Mouse (Mus musculus) ovary, postnatal 36 days (tissue): ENCODE measurements around the gene Lrba.

Source experiments
- DNase-seq: peaks from one replicate; pipeline ENCODE4 v3.0.0; 2022; ENCODE audit warnings: low spot score, mixed read lengths

Gene Lrba

DNA sequence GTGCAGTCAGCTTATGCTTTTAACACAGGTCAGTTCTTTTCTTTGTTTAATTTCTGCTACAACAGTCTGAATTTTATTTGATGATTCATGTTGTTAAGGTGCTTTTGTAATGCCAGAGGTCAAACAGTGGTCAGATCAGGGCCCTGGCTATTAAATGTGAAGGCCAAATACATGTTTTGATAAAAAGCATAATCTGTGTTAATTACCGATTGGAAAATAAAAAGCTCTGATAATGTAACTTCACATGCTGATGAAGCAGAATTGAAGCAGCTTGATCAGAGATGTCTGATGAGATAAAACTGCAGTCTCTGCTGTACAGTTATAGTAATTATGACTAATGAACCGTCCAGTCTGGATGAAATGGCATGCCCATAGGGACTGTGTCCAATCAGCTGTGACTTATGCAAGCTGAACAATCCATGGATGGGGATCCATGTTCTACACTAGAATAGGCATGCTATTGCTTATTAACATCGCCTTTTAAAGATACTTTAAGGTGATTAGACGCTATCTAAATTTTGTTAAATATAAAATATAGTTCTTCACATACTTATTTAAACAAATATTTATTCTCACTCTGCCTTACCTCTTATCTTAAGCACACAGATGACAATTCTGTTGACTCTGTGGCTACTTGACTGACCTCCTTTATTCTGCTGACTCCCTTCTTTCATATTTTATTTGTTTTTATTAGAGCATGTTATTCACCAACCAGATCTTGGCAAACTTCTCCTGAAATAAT lies 336.0 kb downstream of the Lrba start:
- no peak for DNase-seq

DNA sequence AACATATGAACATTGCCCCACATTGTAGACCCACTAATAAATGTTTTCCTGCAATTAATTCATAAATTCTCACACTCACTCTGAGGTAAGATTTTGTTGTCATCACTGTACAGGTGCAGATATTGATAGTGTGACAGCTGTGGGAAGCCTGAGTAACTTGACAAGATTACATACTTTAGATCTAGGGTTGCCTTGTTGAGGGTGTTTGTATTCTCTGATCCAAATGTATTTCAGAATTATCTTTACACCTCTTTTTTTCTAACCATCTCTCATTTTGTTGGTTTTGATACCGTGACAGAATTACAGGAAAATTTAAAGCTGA lies 336.5 kb downstream of the Lrba start:
- DNase-seq = no peak

DNA sequence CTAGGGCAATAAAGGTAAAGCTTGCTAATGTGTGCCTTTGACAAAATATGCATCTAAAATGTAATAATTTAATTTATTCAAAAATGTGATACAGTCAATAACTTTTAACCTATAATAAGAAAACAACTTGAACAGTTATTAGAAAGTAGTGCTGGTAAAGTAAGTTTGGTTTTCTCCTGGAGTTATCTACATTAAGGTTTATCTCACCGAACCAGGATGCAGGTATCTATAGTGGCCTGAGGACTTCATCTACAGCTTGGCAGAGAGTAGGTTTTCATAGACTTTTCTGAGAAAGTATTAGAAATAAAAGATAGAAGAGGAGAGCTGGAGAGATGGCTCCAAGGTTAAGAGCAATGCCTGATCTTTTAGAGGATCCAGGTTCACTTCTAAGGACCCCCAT lies 336.9 kb downstream of the Lrba start:
- DNase-seq = no peak

DNA sequence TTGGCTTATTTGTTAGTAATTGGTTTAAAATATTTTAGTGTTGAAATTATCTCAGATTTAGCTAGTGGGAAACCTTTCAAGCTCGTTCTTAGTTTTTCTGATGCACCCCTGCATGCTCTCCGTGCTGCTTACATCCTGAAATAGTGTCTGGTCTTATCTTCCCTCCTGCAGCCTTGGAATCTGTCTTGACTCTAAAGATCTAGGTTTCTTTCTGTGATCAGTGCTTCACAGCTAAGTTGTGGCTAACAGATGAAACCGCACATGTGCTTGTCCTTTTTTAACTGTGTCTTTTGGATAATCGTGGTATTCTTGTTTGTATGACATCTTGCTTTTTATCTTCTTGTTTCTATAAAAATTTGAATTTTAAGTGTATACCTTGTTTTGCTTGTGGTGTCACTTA lies 342.8 kb downstream of the Lrba start:
- no peak for DNase-seq

DNA sequence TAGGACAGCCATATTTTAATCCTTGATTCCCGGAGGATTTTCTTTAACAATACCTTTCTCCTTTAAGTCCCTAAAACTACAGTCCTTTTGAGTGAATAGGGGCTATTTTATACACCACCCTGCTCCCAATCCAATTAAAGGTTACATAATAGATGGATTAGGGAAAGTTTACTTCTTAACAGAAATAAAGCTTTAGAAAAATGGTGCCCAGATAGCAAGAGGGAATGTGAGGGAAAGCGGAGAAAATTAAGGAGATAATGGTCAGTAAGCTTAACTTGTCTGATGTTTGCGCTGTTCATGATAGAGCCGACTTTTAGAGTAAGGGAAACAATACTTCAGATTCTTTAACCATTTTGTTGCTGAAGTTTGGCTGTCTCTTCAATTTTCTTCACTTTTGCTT lies 347.0 kb downstream of the Lrba start:
- no peak for DNase-seq

DNA sequence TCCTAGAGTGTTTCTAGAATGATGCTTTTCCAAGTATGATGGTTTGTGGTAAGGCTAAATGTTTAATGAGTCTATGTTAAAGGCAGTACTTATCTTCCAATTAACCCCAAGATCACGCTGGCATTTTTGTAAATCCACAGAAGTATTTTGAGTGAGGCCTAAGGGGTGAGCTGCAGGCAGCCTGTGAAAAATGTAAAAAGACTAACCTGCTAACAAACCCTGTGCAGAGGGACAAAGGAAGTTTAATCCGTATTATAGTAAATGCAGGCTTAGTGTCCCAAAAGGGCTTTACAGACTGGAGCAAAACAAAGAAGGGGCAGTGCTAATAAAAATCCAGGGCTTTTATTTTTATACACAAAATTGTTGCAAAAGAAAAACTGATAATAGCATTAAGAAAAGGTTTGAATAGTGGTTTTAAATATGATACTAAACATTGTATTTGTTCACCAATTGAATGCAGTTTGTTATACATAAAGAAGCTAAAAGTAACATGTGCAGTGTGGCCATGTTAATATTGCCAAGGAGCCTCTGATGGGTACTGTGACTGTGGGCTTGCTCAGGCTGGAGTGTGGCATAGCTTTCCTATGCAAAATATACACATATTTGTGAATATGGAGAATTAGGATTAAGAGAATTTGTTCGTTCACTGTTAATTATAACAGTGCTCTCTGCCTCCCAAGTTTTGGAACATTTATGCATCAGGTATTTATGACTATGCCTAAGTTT lies 348.2 kb downstream of the Lrba start:
- DNase-seq = no peak

DNA sequence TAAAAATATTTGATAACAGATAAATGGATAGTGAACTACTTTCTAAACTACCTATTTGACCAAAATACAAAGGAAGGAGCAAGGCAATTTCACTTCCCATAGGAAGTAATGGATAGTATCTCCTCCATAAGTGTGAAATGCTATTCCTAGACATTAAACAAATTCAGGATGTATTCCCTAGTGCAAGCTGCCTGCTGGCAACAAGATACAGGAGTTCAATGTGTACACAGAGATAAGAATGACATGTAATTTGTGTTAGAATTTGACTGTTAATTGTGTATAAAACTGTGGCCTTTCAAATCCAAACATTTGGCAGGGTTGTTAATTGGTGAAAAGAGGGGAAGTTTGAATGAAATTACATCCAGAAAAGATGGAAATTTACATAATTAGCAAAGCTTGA lies 350.8 kb downstream of the Lrba start:
- no peak for DNase-seq

DNA sequence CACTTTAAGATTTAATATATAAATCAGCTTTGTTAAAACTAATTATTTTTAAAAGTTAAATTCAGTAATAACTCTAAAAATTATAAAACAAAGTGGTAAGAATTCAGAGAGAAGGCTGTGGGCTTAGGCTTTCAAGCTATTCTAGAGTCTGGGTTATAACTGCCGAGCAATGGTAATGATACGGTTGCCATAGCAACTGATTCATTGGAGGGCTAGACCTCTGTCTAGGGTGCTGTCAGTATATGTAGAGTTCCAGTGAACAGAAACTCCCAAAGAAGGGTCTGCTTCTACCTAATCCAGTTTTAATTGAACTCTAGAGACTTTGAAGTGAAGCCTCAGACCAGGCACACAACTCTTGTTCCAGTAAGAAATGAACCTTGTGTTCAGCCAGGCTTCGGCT lies 377.8 kb downstream of the Lrba start:
- DNase-seq = no peak

DNA sequence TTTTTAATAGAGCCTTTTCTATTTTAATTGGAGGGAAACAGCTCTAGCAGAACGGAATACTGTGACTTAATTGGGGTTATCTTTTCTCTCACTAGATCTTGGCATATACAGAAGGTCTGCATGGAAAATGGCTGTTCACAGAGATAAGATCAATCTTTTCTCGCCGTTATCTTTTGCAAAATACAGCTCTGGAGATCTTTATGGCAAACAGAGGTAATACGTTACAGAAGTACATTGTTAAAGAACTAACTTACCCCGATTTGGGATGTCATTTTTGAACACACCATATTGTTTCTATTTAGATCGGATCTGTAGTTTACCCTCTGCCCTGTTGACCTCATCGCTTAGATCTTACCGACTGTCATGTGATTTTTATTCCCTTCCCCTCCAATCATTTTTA lies 381.3 kb downstream of the Lrba start:
- DNase-seq = no peak

DNA sequence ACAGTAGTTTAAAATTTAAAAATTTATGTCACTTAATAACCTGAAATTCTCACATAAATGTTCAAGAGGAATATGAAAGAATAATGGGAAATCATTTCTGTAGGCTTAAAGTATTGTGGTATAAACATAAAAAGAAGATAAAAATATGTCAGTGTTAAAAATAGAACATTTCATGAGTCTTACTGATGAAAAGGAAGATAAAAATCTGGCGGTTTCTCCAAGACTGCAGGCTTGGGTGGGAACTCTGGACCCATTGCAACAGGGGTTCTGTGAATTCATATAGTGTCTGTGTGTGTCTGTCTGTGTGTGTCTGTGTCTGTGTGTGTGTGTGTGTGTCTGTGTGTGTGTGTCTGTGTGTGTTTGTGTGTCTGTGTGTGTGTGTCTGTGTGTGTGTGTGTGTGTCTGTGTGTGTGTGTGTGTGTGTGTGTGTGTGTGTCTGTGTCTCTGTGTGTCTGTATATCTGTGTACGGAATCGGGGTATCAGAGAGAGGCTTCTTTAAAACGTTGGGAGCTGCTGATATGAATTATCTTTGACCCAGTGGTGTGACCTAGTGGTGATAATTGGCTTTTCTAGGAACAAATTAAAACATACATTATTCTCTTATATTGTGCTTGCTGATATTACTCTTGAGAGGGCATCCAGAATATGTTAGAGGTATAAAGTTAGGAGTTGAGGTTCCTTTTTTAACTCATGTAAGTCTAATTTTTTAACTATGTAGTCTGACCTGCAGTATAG lies 402.7 kb downstream of the Lrba start:
- DNase-seq = no peak

DNA sequence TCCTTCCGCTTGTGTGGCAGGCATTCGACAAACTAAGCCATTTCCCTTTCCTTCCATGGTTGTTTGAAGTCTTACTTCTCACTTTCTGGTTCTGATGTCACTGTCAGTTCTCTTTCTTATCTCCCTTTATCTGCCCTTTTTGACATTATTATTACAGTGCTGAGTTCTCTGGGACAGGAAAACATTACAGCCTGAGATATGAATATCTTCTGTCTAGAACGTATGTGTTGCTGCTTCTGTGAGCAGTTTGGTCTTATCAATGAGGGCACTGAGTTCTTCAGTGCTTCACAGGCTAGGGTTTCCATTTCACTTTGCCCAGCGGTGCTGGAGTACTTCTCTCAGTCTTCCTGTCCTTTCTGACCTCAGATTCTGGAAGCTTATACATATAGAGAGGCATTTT lies 404.9 kb downstream of the Lrba start:
- DNase-seq = no peak

DNA sequence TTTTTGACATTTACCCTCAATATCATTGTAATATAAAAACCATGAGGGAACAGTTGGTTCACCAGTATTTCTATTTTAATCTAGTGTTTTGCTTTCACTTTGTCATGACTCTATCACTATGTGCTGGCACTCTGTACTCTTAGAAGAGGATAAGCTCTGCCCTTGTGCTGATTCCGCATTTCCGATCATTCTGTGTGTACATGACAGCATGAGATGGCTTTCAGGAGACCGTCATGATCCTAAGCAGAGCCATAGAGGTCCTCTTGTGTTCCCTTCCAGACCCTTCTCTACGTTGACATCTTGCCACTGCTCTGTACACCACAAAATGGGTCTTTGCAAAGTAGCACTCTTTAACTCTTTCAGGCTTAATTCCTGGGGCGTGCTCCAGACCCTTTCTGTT lies 411.0 kb downstream of the Lrba start:
- DNase-seq = no peak

DNA sequence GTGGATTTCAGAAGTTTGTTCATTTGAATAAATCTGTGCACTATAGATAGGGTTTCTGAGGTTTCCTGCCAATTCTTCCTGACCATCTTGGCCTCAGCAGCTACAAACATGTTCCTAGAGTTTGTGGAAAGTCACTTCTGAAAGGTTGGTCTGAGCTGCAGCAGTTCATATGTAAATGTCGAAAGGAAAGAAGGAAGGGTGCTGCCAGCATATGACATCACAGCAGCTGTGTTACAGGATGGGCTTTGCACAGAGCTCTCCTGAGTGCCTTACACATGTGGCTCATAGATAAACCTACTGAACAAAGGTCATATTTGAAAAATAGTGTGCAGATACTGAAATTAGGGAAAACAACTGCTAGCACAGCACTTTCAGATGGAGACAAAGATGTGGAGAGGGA lies 411.5 kb downstream of the Lrba start:
- no peak for DNase-seq

DNA sequence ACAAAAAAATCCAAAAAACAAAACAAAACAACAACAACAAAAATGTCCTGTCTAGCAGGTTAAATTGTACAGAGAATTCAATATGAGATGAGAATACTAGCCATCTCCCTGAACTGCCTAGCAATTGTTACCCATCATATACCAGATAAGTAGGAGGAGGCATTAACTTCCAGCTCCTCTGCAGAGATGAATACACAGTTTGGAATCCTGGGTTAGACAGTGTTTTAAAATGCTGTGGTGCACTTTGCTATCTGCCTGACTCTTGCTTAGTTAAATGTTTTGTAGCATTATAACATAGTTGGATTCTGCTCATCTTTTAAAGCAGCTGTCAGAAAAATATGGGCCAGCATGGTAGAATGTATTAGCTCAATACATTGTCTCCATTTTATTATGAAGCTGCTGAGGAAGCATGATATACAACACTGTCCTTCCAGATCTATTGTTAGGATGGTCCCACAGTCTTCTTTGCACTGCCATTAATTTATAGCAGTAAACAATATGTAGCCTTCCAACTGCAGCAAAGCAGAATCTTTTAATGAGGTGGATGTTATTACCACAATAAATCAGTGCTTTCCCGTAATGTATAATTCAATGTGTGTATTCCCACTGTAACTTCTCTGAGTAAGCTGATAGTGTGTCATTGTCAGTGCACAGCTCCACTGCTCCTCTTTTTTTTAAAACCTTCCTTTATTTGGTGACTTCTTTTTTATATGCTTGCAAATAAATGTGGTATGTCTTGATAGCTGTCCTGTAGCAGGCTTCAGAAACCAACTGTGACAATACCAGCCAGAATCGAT lies 414.3 kb downstream of the Lrba start:
- no peak for DNase-seq

DNA sequence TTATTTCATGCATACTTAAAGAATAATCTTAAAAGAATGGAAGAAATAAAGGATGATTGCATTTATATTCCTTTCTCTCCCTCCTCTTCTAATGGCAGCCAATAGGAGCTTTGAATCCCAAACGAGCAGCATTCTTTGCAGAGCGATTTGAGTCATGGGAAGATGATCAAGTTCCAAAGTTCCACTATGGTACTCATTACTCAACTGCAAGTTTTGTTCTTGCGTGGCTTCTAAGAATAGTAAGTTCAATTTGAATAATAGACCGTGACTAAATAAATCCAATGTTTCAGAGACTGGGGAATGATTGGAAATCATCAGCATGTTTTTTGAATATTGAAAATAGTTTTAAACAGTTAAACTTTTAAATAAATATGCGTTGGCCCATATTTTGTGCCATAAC lies 416.9 kb downstream of the Lrba start:
- no peak for DNase-seq

DNA sequence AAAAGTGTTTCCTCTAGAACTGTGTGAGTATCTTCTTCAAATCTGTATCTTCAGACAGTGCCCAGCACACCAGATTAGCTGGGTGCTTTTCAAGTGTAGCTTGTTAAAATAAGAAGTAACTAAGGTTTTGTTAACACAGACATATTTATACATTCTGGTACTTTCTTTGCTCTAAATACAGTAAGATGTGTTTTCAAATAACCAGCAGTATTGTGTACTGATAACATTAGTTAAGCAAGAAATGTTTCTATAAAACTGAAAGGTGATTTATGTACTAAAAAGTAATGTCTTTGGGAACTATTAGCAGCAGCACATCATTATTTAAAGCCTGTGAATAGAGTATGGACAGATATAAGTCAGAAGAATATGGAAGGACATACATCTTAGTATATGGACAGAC lies 417.3 kb downstream of the Lrba start:
- no peak for DNase-seq

DNA sequence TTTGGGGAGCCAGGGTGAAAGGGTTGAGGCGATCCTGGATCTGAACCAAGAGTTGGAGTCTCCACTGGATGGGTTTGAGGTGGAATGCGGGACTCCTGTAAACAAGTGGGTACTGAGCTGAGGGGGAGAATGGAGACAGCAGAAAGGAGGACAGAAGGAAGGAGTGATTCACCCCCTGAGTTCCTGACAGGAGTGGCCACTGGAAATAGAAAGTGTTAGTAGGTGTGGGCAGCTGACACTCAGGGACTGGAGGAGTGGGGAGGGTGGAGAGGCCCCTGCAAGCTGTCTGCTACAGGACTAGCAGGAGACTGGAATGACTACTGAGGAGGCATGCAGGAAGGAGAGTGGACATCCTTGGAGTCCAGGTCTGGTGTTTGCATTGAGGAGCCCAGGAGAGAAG lies 422.3 kb downstream of the Lrba start:
- no peak for DNase-seq

DNA sequence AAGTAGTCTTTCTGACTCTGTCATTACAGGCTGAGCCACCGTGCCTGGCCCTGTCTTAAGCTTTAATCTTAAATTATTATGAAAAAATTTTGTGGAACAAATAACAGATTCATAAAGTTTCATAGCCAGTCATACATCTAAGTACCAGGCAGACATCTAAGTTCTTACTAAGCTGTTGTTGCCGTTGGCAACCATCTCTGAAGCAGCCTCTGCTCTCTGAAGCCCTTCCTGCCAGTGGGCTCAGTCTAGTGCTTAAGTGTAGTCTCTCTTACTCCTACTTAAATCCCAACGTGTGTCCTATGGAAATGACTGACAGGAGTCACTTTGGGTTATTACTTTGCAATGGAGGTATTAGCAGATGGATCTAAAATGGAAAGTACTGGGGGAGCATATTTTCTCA lies 426.5 kb downstream of the Lrba start:
- no peak for DNase-seq

DNA sequence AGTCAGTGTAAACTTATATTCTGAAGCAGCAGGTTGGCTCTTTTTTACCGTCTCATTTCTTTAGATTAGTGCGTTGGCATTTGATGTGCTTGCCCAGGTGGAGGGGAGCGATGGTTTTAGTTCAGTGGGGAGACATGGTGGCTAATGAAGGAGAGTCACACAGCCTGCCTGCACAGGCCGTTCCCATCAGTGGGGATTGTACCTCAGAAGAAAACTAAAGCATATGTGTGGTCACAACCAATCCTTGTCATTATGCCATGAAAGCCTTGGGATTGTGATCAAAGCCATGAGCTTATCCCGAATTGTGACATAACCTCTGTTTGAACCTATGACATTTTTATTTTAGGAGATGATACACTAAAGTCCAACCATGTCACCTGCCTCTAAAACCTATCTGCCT lies 434.8 kb downstream of the Lrba start:
- DNase-seq = no peak

DNA sequence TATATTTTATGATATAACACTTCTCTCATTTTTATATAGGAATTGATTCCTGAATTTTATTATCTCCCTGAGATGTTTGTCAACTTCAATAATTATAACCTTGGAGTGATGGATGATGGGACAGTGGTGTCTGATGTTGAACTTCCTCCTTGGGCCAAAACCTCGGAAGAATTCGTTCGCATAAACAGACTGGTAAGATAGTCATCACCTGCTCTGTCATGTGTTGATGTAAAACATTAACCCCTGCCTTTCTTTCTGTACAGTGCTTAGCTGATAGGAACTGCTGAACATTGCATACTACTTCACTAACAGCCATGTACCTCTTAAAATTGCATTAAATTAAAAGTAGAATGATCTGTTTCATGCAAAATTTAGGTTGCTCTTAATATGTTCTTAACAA lies 439.9 kb downstream of the Lrba start:
- DNase-seq = no peak

DNA sequence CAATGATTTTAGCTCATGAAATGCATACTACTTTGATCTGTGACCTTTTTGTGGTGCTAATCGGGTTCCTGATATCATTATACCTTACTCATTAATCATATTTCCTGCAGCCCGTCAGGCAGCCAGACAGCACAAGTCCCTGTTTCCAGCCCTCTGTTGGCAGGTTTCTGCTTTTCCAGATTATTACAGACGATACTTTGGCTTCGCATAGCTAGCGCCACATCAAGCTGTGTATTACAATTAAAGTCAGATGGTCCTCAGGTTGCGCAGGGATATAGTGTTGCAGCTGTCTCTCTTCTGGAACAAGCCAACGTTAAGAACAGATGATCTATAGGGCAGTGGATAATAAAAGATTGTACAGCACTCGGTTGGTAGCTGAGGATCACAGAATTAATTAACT lies 443.7 kb downstream of the Lrba start:
- no peak for DNase-seq

DNA sequence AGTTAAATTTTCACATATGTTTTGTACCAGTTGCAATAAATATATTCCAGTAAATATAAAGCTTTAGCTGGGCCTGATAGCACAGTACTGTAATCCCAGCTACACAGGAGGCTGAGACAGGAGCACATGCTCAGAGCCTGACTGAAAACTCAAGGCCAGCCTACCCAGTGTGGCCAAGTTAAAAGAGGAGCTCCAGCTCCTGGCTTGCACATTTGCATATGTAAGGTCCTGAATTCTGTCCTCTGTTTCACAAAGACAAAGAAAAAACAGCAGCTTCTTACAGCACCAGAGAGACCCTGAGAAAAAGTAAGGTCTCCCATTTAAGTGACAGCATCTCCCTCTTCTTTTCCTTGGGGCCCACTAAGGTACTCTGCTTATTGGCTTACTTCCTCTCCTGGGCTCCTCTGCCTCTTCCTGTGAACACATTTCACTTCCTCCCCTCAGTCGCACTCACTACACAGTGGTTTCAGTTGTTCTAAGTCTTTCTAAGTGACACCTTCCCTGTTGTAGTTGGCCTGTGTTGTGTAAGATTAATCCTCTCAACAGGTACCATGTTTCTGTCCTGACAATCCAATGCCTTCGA lies 453.2 kb downstream of the Lrba start:
- DNase-seq = no peak
